Mouse (Mus musculus) frontal cortex, postnatal 36 days (tissue): ENCODE results near the gene Spata1.

Source experiments
- DNase-seq, 2 experiments: peaks; one replicate each; pipeline ENCODE4 v3.0.0; 2022; ENCODE audit warnings: low spot score in 2 of 2

The Spata1 gene

DNA sequence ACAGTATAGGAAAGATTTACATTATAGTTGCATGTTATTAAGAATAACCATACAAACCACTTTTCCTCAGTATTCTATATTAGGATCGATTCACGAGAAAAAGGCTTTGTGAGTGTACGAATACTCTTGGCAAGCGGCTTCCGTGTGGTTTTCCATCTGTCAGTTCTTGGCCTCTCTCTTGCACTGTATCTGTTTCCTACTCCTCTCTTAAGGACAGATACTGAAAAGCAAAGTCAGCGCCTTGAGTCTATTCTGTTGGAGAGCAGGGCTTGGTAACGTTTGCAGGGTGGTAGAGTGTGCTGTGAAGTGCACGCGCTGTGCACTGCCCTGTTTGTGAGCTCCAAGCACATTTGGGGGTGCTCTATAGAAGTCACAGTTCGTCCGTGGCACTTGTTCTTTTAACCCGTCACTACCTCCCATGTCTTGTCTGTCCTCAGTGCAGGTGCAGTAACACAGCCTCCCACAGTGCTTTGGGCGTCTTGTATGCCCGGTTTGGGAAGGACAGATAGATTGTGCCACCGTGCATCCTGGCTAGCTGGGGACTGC is 79.5 kb downstream of the Spata1 start:
- DNase-seq = no peak

DNA sequence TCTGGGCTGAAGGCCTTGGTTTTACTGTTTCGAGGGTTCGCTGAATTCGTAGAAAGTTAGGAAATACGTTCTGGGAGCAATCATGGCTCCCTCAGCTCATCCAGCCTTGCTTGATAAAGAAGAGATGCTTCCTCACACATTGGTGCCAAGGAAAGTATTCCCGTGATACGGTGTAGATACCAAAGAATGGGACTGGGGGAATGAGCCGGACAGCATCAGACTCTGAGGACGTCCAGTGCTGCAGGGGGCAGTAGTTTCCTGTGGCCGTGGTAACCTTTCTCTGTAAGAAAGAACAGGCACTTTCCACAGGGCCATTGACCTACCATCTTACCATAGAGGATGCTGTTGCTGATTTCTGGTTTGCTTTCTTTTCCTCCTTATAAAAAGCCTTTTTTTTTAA is 80.0 kb downstream of the Spata1 start:
- DNase-seq = no peak

DNA sequence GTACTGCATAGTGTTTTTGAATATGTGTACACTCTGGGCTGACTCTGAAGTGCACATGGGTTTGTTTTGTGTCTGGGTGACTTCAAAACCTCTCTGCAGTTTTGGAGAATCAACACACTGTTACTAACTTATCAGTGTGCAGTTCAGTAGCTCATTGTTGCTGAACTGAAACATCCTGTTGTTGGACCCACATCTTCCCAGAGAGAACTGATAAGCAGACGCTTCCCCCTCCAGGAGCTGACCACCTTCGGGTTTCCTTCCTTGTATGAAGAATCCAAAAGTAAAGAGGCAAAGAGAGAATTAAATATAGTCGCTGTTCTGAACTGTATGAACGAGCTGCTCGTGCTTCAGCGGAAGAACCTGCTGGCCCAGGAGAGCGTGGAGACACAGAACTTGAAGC is 80.7 kb downstream of the Spata1 start:
- no peak for DNase-seq

DNA sequence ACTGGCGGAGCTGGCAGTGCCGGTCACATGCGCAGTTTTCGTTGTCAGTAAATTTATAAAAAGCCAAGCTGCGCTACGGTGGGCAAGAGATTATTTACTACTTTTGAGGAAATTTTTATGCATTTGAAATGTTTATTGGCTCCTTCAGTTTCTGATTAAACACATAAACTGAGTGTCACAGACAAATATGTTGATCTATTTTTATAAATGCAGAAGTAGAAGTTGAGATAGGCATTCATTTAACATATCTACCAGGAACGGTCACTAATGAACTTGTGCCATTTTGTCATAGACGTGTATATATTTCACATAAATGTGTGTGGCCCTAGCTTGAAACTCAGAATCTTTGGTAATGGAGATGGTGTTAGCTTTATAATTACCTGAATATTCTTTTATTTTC is 81.7 kb downstream of the Spata1 start:
- no peak for DNase-seq

DNA sequence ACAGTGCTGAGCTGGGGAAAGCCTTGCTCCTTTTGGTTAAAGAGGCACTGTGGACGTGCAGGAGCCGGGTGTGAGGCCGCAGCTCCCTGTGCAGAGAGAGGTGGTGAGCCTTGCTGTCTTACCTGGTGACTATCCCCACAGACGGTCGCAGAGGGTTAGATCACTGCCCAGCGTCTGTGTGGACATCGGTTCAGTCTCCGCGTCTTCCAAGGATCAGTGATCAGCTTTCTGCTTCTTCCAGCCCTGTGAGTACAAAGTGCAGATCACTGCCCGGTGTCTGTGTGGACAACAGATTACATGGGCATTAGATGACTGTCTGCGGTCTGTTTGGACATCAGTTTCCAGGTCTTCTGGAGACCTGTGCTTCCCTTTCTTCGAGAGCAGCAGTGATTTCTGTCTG is 85.0 kb downstream of the Spata1 start:
- no peak for DNase-seq

DNA sequence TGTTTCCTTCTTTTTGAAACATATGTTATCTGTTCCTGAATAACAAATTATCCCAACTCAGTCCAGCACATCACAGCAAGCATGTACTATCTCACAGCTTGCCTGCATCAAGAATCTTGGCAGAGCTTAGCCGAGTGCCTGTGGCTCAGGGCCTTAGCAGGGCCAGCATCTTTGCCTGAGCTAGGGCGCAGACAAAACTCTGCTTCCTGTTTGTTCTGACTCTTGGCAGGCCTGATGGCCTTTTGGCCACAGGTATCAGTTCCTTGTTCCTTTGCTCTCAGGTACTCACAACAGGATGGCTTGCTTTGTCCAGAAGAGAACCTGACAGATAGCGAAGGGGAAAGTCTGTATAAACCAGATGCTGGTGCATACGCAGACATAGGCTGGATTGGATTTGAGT is 85.6 kb downstream of the Spata1 start:
- DNase-seq = no peak

DNA sequence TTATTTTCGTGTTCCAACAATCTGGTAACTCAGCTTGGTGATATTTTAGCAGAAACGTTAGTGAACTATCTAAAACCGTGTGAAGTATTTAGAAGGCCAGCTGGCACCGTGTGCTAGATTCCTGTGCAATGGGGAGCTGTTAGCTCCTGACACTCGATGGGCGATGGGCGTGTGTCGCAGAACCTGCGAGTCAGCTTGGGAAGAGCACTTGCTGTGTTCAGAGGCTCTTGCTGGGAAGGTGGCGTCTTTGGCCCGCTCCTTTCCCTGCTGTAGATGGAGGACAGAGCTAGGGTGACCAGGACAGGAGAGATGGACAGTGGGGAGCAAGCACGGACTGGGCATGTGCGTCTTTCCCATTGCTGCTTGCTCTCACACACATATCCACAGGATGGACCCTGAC is 86.5 kb downstream of the Spata1 start:
- DNase-seq = peak in 1 of 2 experiments; percentile 54

DNA sequence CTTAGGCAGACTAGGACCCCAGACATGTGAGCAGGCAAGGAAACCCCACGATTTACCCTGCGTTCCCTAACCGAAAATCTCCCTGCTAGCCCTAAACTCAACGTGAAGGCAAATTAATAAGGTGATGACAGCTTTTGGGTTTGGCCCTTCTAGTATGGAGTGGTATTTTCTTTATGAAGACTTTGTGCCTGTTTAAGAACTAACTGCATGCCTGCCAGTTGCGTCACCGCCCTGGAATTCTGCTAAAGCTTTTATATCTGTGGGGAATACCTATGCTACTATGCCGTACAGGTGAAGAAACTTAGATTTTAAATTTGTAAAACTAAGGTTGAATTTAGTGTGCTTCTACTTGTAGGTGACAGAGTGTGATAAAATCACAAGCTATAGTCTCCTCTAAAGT is 87.1 kb downstream of the Spata1 start:
- no peak for DNase-seq

DNA sequence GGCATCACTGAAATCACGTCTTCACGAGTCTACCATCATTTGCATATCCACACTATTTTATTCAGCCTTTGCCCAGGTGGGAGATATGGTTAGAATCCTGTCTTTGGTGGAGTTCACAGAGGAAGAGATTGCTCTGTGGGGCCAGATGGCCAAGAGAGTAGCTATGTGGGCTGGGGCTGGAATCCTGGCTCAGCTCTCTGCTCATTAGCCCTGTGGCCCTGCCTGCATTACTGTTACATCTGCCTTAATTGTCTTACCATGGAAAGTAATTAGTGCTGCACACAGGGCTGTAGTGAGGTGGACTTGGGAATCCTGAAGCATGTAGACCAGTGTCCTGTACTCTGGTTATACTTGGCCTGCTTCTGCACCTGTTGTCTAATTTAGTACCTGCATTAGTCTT is 87.5 kb downstream of the Spata1 start:
- no peak for DNase-seq

DNA sequence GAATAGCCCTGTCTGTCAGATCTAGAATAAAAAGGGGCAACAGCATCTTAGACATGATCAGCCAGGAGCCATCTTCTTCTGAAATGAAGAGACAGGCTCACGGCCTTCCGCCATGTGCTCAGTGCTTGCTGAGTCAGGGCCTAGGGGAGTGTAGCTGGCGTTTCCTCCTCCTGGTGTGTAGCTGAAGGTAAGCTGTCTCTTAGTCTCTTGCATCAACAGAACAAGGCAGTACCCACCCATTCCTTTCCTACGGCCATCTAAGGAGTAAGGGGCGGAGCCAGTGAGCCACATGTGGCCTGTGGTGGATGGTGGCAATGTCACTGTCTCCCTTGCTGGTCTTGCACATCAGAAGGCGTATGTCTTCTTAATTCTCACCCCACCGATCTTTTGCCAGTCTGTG is 89.4 kb downstream of the Spata1 start:
- DNase-seq = no peak
